Mouse (Mus musculus): Measurements from ENCODE around the gene Mlxip. TPM values are rescaled to one million over a fixed set of nuclear protein-coding genes. Genes with fewer than 3 reads are reported as not detected.

The Mlxip gene
- polyA plus RNA-seq, 1 experiment: 0.09 TPM

GRCm38 (mm10) chr5:123396901-123397464 is 2.4 kb downstream of the Mlxip start:
- peaks cover 39% of the 10 kb centered on the region for H3K4me1 ChIP-seq (ENCODE audit: control insufficient read depth)
- TF ChIP-seq GATA1 (IDR thresholded peaks at IDR 0.05; ENCODE audit: low read length) (no peak), TAL1 (IDR thresholded peaks at IDR 0.05; ENCODE audit: low read length) (no peak)
- no peak overlapping the region for H3K4me3 ChIP-seq (replicated peaks)

GRCm38 (mm10) chr5:123397786-123398185 is 3.2 kb downstream of the Mlxip start:
- Histone ChIP-seq H3K4me3 (replicated peaks) (no peak overlapping the region), H3K36me3 (ENCODE audit: control insufficient read depth) (no peaks in the 10 kb centered on the region), H3K27me3 (ENCODE audit: control insufficient read depth) (no peaks in the 10 kb centered on the region), H3K4me1 (ENCODE audit: control insufficient read depth) (peaks cover 39% of the 10 kb centered on the region), H3K9me3 (ENCODE audit: control insufficient read depth, low read length) (no peaks in the 10 kb centered on the region)
- no peak for TF ChIP-seq TAL1 (IDR thresholded peaks at IDR 0.05; ENCODE audit: low read length)

More at GRCm38 (mm10) chr5:123396901-123397464, 2.4 kb downstream of the Mlxip start:
- H3K9me3 ChIP-seq (ENCODE audit: control insufficient read depth, low read length): no peaks in the 10 kb centered on the region
- no peaks in the 10 kb centered on the region for H3K36me3 ChIP-seq (ENCODE audit: control insufficient read depth)
- no peaks in the 10 kb centered on the region for H3K27me3 ChIP-seq (ENCODE audit: control insufficient read depth)

GRCm38 (mm10) chr5:123398856-123399498 is 4.4 kb downstream of the Mlxip start:
- Histone ChIP-seq H3K27me3 (ENCODE audit: control insufficient read depth) (no peaks in the 10 kb centered on the region), H3K36me3 (ENCODE audit: control insufficient read depth) (no peaks in the 10 kb centered on the region), H3K4me1 (ENCODE audit: control insufficient read depth) (peaks cover 36% of the 10 kb centered on the region), H3K9me3 (ENCODE audit: control insufficient read depth, low read length) (no peaks in the 10 kb centered on the region), H3K4me3 (replicated peaks) (no peak overlapping the region)
- no peak for TF ChIP-seq GATA1 (IDR thresholded peaks at IDR 0.05; ENCODE audit: low read length)
- TF ChIP-seq TAL1 (IDR thresholded peaks at IDR 0.05; ENCODE audit: low read length): no peak

DNA sequence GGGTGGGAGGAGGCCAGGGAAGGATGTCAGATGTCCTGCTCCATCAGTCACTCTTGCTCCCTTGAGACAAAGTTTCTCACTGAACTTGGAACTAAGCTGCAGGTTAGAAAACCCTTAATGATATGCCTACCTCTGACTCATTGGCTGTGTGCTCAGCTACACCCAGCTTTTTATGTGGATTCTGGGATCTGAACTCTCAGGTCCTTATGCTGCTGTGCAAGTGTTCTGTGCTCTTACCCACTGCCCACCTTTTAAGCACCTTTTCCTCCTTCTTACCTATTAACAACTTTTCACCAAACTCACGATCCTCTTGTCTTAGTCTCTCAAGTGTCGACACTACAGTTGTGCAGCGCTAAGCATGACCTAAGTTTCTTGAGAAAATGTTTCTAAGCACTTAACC is 9.9 kb downstream of the Mlxip start:
- peaks cover 3% of the 10 kb centered on the region for H3K4me1 ChIP-seq (ENCODE audit: control insufficient read depth)
- H3K27me3 ChIP-seq (ENCODE audit: control insufficient read depth): no peaks in the 10 kb centered on the region
- no peak overlapping the region for H3K4me3 ChIP-seq (replicated peaks)
- no peak for TF ChIP-seq TAL1 (IDR thresholded peaks at IDR 0.05; ENCODE audit: low read length)
- TF ChIP-seq GATA1 (IDR thresholded peaks at IDR 0.05; ENCODE audit: low read length): no peak
- H3K9me3 ChIP-seq (ENCODE audit: control insufficient read depth, low read length): no peaks in the 10 kb centered on the region
- H3K36me3 ChIP-seq (ENCODE audit: control insufficient read depth): no peaks in the 10 kb centered on the region; the same call in 1 of the 2 replicates

DNA sequence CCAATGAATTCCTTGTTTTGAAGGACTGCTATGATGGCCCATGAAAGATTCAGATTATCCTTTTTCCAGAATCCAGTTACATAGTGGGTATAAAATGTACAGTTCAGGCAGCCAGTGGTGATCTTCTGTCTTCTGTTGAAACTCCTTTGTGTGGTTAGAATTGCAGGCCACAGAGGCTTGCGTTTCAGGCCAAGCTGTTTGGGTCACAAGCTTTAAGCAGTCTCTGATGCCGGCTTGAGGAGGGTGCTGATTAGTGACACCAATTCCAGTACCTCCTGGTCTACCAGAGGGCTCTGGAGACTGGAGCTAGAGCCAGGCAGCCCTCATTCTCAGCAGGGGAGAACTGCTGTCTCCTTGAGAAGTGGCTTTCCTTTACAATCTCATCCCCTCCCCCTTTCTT is 12.4 kb downstream of the Mlxip start:
- peaks cover 3% of the 10 kb centered on the region for H3K4me1 ChIP-seq (ENCODE audit: control insufficient read depth)
- peaks cover 4% of the 10 kb centered on the region for H3K36me3 ChIP-seq (ENCODE audit: control insufficient read depth)

GRCm38 (mm10) chr5:123408176-123408575 is 13.6 kb downstream of the Mlxip start:
- H3K9me3 ChIP-seq (ENCODE audit: control insufficient read depth, low read length): no peaks in the 10 kb centered on the region; the same call in 1 of the 2 replicates
- H3K4me3 ChIP-seq (replicated peaks): no peak overlapping the region
- H3K36me3 ChIP-seq (ENCODE audit: control insufficient read depth): peaks cover 4% of the 10 kb centered on the region
- H3K4me1 ChIP-seq (ENCODE audit: control insufficient read depth): peaks cover 3% of the 10 kb centered on the region
- H3K27me3 ChIP-seq (ENCODE audit: control insufficient read depth): no peaks in the 10 kb centered on the region
- TF ChIP-seq TAL1 (IDR thresholded peaks at IDR 0.05; ENCODE audit: low read length) (no peak), GATA1 (IDR thresholded peaks at IDR 0.05; ENCODE audit: low read length) (no peak)

More for the DNA sequence above, 12.4 kb downstream of the Mlxip start:
- no peaks in the 10 kb centered on the region for H3K27me3 ChIP-seq (ENCODE audit: control insufficient read depth)
- TF ChIP-seq TAL1 (IDR thresholded peaks at IDR 0.05; ENCODE audit: low read length): no peak
- no peak for TF ChIP-seq GATA1 (IDR thresholded peaks at IDR 0.05; ENCODE audit: low read length)
- no peak overlapping the region for H3K4me3 ChIP-seq (replicated peaks)
- H3K9me3 ChIP-seq (ENCODE audit: control insufficient read depth, low read length): no peaks in the 10 kb centered on the region; the same call in 1 of the 2 replicates

DNA sequence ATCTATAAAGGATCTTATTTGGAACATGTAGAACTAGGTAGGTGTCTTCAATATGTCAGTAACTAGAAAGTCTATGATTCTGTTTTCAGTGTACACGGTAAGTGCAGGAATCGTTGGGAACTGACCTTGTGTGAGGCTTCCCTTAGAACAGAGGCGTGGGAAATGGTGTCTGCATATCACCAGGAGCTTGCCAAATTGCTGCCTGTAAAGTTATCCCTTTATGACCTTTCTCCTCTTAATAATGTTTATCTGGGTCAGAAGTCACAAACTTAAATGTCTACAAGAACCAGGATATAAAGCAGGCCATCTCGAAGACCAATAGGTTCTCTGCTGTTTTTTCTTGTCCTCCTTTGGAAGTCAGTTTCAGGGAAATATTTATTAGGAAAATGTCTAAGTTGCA is 17.6 kb downstream of the Mlxip start:
- Histone ChIP-seq H3K27me3 (ENCODE audit: control insufficient read depth) (no peaks in the 10 kb centered on the region), H3K4me3 (replicated peaks) (no peak overlapping the region), H3K9me3 (ENCODE audit: control insufficient read depth, low read length) (no peaks in the 10 kb centered on the region; the same call in 1 of the 2 replicates), H3K36me3 (ENCODE audit: control insufficient read depth) (peaks cover 4% of the 10 kb centered on the region), H3K4me1 (ENCODE audit: control insufficient read depth) (peaks cover 20% of the 10 kb centered on the region)
- TF ChIP-seq TAL1 (IDR thresholded peaks at IDR 0.05; ENCODE audit: low read length) (no peak), GATA1 (IDR thresholded peaks at IDR 0.05; ENCODE audit: low read length) (no peak)

DNA sequence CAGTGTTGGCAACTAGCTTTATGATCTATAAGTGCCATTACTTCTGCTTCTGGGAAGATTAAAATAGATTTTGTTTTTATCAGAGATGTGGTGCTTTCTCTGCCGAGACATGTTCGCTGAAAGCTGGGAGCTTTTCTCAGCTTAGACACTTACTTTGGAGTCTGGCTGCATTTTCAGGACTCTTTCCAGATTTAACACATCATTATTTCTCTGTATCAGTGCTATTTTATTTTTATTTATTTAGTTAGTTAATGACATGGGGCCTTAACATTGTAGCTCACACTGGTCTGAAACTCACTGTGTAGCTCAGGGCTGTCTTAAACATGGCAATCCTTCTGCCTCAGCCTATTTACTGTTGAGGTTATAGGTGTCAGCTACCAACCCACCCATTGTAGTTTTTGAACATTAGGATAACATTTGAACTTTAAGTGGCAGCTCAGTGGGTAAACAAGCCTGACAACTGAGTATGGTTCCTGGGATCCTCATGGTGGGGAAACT is 19.3 kb downstream of the Mlxip start:
- peaks cover 23% of the 10 kb centered on the region for H3K4me1 ChIP-seq (ENCODE audit: control insufficient read depth)
- H3K4me3 ChIP-seq (replicated peaks): no peak overlapping the region
- H3K9me3 ChIP-seq (ENCODE audit: control insufficient read depth, low read length): no peaks in the 10 kb centered on the region; the same call in 1 of the 2 replicates
- H3K27me3 ChIP-seq (ENCODE audit: control insufficient read depth): no peaks in the 10 kb centered on the region
- peaks cover 4% of the 10 kb centered on the region for H3K36me3 ChIP-seq (ENCODE audit: control insufficient read depth)
- TF ChIP-seq GATA1 (IDR thresholded peaks at IDR 0.05; ENCODE audit: low read length): no peak
- no peak for TF ChIP-seq TAL1 (IDR thresholded peaks at IDR 0.05; ENCODE audit: low read length)

GRCm38 (mm10) chr5:123416149-123416548 is 21.6 kb downstream of the Mlxip start:
- TF ChIP-seq TAL1 (IDR thresholded peaks at IDR 0.05; ENCODE audit: low read length) (no peak), GATA1 (IDR thresholded peaks at IDR 0.05; ENCODE audit: low read length) (no peak)

More at GRCm38 (mm10) chr5:123416149-123416548, 21.6 kb downstream of the Mlxip start:
- H3K4me1 ChIP-seq (ENCODE audit: control insufficient read depth): peaks cover 23% of the 10 kb centered on the region
- no peaks in the 10 kb centered on the region for H3K36me3 ChIP-seq (ENCODE audit: control insufficient read depth)
- no peaks in the 10 kb centered on the region for H3K27me3 ChIP-seq (ENCODE audit: control insufficient read depth)
- H3K9me3 ChIP-seq (ENCODE audit: control insufficient read depth, low read length): no peaks in the 10 kb centered on the region
- no peak overlapping the region for H3K4me3 ChIP-seq (replicated peaks)

Data from erythroblast, embryonic 14.5 days (primary cell).